Mouse (Mus musculus) urinary bladder, adult 2 months (tissue): ENCODE measurements around the gene Tecr. TPM values are rescaled to one million over a fixed set of nuclear protein-coding genes. Genes with fewer than 3 reads are reported as not detected.
"Not testable (repeated sequence)": the region's sequence is repeated elsewhere in the genome, so short reads cannot be mapped to it uniquely, and the experiment has no call there.

Source experiments
- DNase-seq: peaks from one replicate; pipeline ENCODE4 v3.0.0; 2022; ENCODE audit warnings: low spot score
- polyA plus RNA-seq: library from polyadenylated mRNA; depleted of rRNA; stranded (reverse); fragments of >200 nt; gene quantifications from 2 replicates; pipeline ENCODE4 v1.2.3, GENCODE M21; 2012

Tecr gene
- polyA plus RNA-seq, 1 experiment: 313 TPM

GRCm38 (mm10) chr8:83580826-83581225 lies 26.9 kb downstream of the Tecr start:
- no peak for DNase-seq

DNA sequence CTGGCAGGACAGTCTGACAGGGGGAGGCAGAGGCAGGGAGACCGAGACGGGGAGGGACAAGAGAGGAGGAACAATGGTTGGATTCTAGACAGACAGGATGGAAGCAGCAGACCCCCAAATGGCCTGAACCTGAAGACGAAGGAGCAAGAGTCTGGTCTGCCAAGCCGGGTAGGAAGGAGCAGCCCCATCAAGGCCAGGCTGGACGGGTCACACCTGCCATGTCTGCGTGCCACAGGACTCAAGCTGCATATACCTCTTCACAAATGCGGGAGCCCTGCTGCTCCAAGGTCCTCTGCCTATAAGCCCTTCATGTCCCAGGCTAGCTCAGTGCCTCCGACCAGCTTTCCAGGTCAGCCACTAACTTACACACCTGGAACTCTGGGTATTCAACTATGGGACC lies 28.1 kb downstream of the Tecr start:
- no peak for DNase-seq

DNA sequence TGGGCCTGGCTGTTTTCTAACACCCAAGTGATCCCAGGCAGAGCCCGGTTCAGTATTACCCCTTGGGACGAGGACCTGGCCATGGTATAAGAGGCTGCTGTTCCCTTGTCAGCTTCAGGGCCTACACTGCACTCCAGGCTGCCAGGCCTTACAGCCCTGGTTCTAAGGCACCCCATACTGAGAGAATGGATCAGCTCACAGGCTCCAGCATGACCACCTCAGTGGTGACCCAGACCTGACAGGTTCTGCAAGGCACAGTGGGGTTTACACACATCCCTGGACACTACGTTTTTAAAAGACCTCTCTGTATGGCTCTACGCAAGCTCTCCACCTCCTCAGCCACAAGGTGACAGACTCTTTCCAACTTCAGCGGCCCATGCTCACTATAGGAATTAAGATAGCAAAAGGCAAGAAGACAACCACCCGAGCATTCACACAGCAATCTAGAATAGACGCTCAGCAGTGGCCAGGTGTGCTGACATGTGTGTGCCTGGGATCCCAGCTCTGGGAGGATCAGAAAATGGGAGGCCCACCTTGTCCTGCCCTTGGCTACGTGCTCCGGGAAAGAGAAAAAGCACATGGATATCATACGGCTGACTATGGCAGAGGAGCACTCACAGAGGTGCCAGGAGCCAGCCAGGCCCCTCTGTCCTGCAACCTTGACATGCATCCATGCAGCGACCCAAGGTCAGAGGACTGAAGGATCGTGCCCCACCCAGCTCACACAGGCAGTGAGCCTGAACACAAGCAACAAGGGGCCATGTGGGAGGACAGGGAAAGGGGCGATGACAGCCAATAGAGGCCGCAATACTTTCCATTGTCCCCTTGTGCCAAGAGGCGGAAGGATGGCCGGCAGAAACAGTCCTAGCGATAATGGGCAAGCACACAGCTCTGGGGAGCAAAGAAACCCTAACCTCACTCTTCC lies 29.4 kb downstream of the Tecr start:
- no peak for DNase-seq

- no peak for DNase-seq
These were observed 30.4 kb downstream of the Tecr start for GRCm38 (mm10) chr8:83577384-83577791.

DNA sequence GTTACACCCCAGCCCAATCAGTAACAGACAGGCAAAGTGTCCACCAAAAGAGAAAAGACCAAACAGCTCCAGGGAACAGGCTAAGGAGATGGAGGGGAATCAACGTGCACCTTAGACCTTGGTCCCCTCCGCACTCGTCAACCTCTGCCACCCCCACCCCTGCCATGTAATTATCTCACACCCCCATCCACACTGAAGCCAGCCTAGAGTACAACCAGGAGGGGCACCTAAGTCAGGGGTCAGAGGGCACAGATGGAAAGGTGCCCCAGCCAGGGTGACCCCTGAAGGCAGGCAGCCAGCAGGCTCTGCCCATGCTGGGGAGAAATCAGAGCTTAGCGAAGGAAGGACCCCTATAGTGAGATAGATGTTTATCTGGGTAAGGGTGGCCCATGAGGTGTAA lies 30.9 kb downstream of the Tecr start:
- DNase-seq: no peak

DNA sequence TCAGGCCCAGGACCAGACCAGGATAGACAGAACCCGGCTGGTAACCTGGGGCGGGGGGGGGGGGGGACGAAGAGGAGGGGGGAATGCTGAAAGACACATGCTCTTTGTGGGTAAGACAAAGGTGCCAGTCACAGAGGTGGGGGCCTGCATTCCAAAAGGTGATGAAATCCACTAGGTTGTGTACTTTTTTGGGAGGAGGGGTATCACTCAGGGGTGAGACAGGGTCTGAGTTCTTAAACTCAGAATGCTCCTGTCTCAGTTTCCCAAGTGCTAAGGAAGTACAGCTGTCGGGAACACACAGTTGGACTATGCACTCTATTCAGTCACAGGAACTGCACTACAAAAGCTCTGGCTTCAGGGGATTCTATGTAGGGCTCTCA lies 31.3 kb downstream of the Tecr start:
- DNase-seq: no peak

- DNase-seq: peak; percentile 19
These were observed 31.9 kb downstream of the Tecr start for GRCm38 (mm10) chr8:83575561-83576515.

GRCm38 (mm10) chr8:83574631-83575315 lies 33.0 kb downstream of the Tecr start:
- DNase-seq: no peak

DNA sequence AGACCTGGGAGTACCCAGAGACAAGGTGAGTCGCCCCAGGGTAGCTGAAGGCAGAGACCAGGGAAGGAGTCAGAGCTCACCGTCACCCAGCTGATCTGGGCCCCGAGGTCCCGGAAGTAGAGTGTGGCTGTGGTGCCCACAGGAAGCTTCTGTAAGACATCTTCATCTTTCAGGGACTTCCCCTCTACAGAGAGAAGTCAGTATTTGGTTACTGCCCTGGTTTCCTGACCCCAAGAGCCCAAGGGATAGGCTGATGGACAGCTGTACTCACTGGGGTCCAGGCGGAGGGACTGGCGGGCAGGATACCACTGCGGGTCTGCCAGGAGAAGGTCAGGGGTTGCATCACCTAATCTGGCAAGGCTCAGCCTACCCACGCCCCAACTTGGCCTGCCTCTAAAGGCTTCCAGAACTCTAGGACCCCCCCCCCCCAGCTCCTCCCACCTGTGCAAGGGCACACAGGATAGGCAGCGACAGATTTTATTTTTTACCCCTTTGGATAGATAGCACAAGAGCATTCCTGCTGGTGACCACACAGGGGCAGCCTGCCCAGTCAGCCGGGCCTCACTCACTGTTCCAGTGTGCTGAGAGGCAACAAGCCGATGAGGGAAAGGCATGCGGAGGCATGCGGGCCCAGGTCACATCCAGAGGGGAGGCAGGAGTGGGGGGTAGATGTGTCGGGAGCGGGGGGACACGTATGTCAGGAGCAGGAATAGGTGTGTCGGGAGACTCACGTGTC lies 34.5 kb downstream of the Tecr start:
- no peak for DNase-seq

GRCm38 (mm10) chr8:83572246-83572812 lies 35.4 kb downstream of the Tecr start:
- no peak for DNase-seq

DNA sequence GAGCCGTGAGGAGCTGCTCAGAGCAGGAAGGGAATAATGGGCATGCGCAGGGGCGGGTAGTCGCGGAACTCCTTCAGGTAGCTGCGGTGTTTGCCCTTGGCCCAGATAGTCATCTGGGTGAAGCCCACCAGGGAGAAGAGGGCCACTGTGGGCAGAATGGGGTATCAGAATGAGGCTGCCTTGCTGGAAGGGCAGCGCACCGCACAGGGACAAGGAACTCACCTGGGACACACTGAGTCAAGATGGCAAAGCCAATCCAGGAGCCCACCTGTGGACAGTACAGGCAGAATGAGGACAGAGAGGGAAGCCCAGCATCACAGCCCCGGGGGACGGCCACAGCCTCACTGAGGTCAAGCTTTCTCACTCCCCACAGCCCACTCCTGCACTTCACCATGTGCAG lies 36.0 kb downstream of the Tecr start:
- no peak for DNase-seq

DNA sequence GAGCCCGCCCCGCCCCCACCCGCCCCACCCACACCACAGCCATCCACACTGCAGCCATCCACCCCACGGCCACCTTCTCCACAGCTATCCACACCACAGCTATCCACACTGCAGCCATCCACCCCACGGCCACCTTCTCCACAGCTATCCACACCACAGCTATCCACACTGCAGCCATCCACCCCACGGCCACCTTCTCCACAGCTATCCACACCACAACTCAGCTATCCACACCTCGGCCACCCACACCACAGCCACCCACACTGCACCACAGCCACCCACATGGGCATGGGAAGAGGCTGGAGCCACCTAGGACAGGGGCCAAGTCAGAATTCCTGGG lies 36.8 kb downstream of the Tecr start:
- DNase-seq: not testable (repeated sequence)

DNA sequence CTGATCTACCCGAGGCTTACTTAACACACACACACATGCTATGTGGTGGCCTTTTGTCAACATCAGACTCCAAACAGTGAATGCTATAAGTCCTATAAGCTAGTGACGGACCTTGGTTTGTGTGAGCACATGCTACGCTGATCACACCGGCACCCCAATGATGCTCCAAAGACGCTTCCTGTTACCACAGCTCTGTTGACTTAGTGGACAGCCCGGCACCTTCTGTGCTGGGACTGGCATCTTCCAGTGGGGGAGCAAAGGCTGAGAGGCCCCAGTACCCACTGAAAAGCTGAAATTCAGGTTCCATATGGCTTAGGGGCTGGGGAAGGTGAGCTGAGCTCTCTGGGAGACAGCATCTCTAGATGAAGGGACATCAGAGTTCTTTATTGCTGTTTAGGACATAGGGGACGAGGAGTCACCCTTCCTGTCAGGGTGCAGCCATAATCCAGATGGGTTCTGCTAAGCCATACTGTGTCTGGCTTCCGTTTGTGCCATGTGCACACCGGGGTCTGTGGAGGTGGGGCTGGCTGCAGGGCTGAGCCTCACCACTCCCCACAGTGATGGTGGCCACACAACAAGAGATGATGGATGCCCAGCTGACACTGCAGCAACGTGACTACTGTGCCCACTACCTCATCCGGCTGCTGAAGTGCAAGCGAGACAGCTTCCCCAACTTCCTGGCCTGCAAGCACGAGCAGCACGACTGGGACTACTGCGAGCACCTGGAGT lies 37.3 kb downstream of the Tecr start:
- DNase-seq: no peak

GRCm38 (mm10) chr8:83569165-83569564 lies 38.6 kb downstream of the Tecr start:
- DNase-seq: no peak

- no peak for DNase-seq
These were observed 39.0 kb downstream of the Tecr start for GRCm38 (mm10) chr8:83568755-83569154.

DNA sequence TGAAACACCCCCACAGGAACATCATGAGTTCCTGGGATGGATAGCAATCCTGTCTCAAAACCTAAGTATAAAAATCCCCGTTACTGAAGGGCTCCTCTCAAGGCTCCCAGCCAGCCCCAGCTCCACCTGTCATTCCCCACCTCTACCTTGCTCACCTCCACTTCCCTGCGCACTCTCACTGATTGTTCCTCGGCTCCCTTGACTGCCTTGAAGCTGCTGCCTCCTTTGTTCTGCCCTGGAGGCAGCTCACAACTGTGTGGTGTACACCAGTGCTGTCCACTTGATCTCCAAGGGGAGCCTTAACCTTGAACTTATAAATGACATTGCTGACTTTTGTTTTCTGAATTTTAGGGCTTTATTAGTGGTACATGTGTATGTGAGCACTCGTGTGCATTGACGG lies 39.6 kb downstream of the Tecr start:
- DNase-seq: no peak

- no peak for DNase-seq
These were observed 40.1 kb downstream of the Tecr start for GRCm38 (mm10) chr8:83567668-83568067.

DNA sequence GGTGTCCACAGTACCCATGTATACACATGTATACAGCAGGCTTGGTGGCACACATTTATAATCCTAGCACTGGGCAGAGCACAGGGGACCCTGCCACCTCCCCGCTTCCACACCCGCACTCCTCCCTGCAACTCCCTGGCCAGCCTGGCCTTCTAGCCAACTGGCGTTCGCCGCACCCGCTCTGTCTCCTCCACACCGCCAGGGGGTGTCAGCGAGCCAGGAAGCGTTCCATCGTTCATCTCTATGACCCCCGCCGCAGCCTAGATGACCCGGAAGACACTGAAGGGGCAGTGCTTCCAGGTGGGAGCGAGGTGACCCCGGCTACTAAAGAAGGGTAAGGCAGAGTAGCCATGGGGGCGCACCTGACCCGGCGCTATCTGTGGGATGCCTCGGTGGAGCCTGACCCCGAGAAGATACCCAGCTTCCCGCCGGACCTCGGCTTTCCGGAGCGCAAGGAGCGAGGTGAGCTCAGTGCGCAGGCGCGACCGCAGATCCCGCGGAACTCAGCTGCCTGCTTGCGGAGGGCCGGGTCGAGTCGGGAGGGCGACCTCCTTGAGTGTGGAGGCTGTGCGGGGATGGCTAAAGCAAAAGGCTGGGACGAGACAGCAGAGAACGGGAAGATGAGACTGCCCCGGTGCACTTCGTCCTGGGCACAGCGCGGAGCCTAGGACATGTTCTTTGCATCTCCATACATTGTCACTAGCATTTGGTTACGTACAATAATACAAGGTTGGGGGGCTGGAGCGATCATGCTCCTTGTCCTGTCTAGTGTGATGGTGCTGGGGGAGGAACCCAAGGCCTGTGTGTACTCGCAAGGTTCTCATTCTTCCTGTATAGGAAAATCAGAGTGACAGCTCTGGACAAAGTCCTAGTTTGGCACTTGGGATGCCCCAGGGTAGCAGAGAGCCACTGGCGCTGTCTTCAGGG lies 41.0 kb downstream of the Tecr start, which contains the start of gene Ndufb7:
Gene Ndufb7 (plus strand): TSS at position 203 of the 927 bp plus-strand sequence.
- peak; percentile 98 for DNase-seq

DNA sequence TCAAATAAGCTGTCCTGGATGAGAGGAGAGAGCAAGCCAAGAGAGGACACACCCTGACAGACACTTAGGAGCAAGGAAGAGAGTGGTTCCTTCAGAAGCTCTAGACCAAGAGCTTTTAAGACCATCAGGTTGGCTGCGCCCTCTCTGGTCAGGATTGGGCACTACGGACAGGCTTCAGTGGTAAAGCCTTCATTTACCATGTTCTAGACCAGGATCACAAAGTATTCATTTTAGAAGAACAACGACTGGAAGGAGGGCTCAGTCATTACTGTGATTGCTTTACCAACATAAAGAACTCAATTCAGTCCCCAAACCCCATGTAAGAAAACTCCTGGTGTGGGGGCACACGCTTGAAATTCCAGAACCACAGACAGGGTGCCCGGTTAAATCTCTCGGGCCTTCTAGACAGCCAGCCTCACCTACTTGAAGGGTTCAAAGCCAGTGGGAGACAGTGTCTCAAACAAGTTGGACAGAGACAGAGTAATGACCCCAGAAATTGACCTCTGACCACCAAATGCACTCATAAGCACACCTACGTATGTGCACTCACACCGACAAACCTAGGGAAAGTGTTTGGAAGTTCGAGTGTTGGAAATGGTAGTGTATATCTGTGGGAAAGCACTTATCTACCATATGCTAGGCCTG lies 41.9 kb downstream of the Tecr start:
- DNase-seq: no peak
